Mouse (Mus musculus): ENCODE measurements at regions not wholly inside any gene's neighbourhood (a gene's known extent, or its start where the extent isn't known, plus 50 kb on each side); places are given as distances from the start of the nearest gene placed in this dataset.

DNA sequence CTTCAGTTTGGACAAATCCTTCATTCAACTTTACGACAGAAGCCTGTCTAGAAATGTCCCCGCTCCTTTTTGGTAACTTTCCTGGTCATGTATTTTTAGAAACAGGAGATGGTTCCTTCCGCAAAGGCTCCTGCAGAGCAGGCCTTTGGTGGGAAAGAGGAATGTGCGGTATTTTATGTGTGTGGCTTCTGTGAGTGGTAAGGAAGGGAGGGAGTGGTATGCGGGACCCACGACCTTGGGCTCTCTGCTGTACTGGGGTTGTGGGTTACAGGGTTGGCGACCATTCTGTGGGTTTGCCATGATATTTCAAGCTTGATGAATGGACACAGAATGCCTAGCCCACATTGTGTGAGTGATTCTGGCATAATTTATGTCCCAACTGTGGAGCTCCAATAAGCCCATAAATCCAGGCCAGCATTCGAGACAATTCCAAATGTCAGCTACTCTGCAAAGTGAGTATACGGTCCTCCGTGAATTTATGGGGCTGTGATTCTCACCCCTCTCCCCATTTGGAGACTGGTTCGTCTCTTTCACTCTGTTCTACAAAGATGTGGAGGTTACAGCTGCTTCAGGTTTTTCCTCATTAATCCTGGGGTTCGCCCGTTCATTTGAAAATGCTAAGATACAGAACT, 109.3 kb upstream of the Rxfp2 start:
- no peak for TF ChIP-seq CTCF (IDR thresholded peaks at IDR 0.05; ENCODE audit: borderline replicate concordance, extremely low read depth, insufficient read depth, insufficient read length)
- TF ChIP-seq POLR2A (IDR thresholded peaks at IDR 0.05; ENCODE audit: borderline replicate concordance, extremely low read depth, insufficient read depth, insufficient read length, poor library complexity, severe bottlenecking): no peak
- no peak for DNase-seq (ENCODE audit: low read depth)

DNA sequence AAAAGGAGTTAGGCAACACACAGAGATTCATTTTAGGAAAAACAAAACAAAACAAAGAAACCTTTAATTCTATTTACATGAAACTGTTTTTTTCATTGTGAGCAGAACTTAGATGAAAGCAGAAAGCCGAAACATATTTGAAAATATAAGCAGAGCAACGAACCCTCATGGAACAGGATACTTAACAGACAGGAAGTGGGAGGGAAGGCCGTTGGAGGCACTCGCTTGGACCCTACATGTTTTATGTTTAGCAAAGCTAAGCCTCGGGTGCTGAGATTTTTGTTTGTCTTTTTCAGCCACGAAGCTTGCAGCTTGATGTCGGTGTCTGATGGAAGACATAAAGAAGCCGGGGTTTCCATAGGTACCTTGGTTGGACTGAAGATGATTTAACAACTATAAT, 108.5 kb upstream of the Rxfp2 start:
- TF ChIP-seq POLR2A (IDR thresholded peaks at IDR 0.05; ENCODE audit: borderline replicate concordance, extremely low read depth, insufficient read depth, insufficient read length, poor library complexity, severe bottlenecking) (no peak), CTCF (IDR thresholded peaks at IDR 0.05; ENCODE audit: borderline replicate concordance, extremely low read depth, insufficient read depth, insufficient read length) (no peak)
- peak; percentile 29 for DNase-seq (ENCODE audit: low read depth)

DNA sequence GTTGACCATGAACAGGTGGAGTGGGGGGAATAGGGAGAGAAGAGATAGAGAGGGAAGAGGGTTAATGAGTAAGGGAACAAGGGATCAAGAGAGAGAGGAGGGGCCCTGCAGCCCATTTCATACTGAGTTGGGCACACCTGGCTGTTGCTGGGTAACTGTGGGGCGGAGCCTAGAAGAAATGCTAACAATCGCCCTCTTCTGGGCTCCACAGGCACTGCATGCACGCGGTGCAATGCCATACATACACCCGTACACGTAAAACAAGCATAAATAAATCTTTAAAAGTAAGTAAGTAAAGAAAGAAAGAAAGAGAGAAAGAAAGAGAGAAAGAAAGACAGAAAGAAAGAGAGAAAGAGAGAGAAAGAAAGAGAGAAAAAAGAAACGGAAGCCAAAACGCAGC, 106.5 kb upstream of the Rxfp2 start:
- TF ChIP-seq POLR2A (IDR thresholded peaks at IDR 0.05; ENCODE audit: borderline replicate concordance, extremely low read depth, insufficient read depth, insufficient read length, poor library complexity, severe bottlenecking): no peak
- TF ChIP-seq CTCF (IDR thresholded peaks at IDR 0.05; ENCODE audit: borderline replicate concordance, extremely low read depth, insufficient read depth, insufficient read length): no peak
- no peak for DNase-seq (ENCODE audit: low read depth)

DNA sequence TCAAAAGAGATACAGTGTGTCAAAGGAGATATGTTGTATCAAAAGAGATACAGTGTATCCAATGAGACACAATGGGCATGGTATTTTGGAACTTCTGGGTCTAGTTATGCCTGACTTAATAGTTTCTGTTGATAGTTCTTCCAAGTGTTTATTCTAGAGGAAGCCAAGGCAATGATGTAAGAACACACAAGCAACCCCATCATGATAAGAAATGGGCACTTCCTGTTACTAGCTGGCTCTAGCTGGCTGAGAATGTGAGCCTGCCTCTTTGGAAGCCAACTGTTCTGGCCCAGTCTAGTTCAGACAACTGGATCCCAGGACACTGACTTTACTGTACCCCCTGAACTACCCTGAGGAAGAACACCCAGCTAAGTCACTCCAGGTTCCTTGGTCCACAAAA, 102.7 kb upstream of the Rxfp2 start:
- TF ChIP-seq CTCF (IDR thresholded peaks at IDR 0.05; ENCODE audit: borderline replicate concordance, extremely low read depth, insufficient read depth, insufficient read length) (no peak), POLR2A (IDR thresholded peaks at IDR 0.05; ENCODE audit: borderline replicate concordance, extremely low read depth, insufficient read depth, insufficient read length, poor library complexity, severe bottlenecking) (no peak)
- DNase-seq (ENCODE audit: low read depth): no peak

DNA sequence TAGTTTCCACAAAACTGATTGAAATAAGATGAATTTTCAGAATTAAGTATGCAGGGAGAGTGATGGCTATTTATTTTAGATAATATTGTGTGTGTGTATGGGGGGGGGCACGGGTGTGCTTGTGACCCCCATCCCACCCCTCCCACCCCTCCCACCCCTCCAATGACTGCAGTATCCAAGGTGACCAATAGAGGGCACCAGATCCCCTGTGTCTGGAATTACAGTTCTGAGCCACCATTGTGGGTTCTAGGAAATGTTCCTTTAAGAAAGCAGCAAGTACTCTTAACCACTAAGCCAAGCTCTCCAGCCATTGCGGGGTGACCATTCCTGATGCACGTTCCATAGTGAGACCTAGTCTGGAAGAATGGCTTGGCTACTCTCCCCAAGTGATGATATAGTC, 101.1 kb upstream of the Rxfp2 start:
- TF ChIP-seq CTCF (IDR thresholded peaks at IDR 0.05; ENCODE audit: borderline replicate concordance, extremely low read depth, insufficient read depth, insufficient read length): peak; percentile 47; the same call in 1 of the 2 replicates
- no peak for TF ChIP-seq POLR2A (IDR thresholded peaks at IDR 0.05; ENCODE audit: borderline replicate concordance, extremely low read depth, insufficient read depth, insufficient read length, poor library complexity, severe bottlenecking)
- no peak for DNase-seq (ENCODE audit: low read depth)

DNA sequence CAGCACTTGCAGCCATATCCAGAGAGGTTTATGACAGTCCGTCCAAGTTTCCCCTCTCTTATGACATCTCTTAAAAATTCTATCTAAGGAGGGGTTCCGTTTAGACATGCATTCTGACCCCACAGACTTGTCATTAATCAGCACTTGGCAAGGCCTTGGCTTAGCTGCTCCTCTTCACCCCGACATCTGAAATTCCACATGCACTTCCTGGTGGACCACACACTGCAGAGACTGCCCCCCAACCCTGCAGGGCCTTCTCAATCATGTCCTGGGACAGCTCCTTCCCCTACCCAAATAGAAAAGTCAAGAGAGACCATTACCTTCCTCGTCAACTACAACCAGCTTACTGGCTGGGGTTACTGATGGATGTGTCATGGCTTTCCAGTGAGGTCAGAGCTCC, 99.4 kb upstream of the Rxfp2 start:
- DNase-seq (ENCODE audit: low read depth): no peak
- TF ChIP-seq POLR2A (IDR thresholded peaks at IDR 0.05; ENCODE audit: borderline replicate concordance, extremely low read depth, insufficient read depth, insufficient read length, poor library complexity, severe bottlenecking) (no peak), CTCF (IDR thresholded peaks at IDR 0.05; ENCODE audit: borderline replicate concordance, extremely low read depth, insufficient read depth, insufficient read length) (no peak)

DNA sequence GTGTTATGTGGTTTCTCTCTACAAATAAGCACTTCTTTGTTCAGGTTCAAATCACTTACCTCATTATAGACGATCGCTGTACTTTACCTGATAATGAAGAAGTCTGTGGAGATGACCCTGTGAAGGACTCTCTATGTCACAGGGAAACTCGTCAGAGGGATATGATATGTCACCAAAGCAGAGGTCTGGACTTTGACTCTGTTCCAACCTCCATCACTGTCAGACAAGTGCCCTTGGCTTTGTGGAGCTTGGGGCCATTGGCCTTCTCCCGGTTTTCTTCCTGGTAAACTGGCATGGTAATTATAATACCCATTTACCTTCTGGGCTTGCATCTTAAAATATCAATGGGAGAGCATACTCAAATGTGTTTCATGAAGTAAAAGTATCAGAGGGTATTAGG, 98.1 kb upstream of the Rxfp2 start:
- no peak for DNase-seq (ENCODE audit: low read depth)
- TF ChIP-seq CTCF (IDR thresholded peaks at IDR 0.05; ENCODE audit: borderline replicate concordance, extremely low read depth, insufficient read depth, insufficient read length) (no peak), POLR2A (IDR thresholded peaks at IDR 0.05; ENCODE audit: borderline replicate concordance, extremely low read depth, insufficient read depth, insufficient read length, poor library complexity, severe bottlenecking) (no peak)

DNA sequence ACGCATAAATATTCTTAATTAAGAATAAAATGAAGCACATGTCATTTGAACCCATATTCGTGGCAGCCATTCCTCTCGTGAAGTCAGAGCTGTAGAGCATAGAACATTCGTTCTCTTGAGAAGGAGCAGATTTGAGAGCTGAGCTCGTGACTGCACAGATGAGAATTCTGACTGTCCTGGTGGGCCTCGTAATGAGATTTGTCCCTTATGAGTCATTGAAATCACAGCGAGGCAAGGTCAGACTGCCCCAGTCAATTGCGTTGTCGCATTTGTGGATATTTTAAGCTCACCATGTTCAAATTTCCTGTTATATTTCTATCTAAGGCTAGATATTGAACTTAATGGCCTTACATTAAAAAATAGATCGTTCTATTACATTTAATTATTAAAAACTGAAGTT, 94.0 kb upstream of the Rxfp2 start:
- DNase-seq (ENCODE audit: low read depth): no peak
- TF ChIP-seq CTCF (IDR thresholded peaks at IDR 0.05; ENCODE audit: borderline replicate concordance, extremely low read depth, insufficient read depth, insufficient read length): no peak
- TF ChIP-seq POLR2A (IDR thresholded peaks at IDR 0.05; ENCODE audit: borderline replicate concordance, extremely low read depth, insufficient read depth, insufficient read length, poor library complexity, severe bottlenecking): no peak

DNA sequence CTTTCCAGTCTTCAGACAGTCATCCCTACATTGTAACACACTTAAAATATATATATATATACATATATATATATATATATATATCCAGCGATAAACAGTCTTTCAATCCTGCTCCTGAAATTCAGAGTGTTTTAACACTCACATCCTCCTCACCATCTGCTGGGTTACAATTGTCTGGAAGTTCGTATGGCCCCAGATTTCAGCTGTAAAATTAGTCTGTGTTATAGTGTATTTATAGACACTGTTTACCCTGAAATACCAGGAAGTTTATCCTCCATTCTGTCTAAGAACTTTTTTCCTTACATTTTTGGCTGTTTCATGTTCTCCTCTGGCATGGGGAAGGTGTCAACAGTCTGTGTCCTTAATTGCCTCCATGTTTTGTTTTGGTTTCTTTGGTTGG, 91.7 kb upstream of the Rxfp2 start:
- no peak for TF ChIP-seq POLR2A (IDR thresholded peaks at IDR 0.05; ENCODE audit: borderline replicate concordance, extremely low read depth, insufficient read depth, insufficient read length, poor library complexity, severe bottlenecking)
- no peak for TF ChIP-seq CTCF (IDR thresholded peaks at IDR 0.05; ENCODE audit: borderline replicate concordance, extremely low read depth, insufficient read depth, insufficient read length)
- no peak for DNase-seq (ENCODE audit: low read depth)

DNA sequence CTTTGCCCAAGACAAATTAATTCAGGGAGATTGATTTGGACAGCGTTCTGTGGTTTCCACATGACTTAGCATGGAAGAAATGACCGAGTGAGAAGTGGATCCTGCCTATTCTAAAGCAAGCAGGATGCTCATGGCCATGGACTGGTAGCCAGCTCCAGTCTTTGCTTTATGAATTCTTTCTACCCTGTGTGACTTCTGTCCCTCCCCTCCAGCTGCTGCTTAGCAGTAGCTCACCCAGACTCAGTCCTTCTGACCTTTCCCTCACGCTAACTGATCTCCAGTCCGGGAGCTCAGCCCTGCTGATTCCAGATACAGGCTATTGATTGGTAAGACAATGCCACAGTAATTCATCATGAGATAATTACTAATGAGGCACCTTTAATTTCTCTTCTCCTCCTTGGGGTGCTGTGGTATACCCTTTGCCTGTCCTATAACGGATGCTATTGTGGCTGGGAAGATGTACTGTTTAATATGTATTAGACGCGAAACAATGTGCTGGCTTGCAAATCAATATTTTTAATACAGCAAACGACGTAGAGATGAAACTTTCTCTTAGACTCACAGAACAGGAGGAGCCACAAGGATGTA, 86.8 kb upstream of the Rxfp2 start:
- no peak for TF ChIP-seq CTCF (IDR thresholded peaks at IDR 0.05; ENCODE audit: borderline replicate concordance, extremely low read depth, insufficient read depth, insufficient read length)
- no peak for TF ChIP-seq POLR2A (IDR thresholded peaks at IDR 0.05; ENCODE audit: borderline replicate concordance, extremely low read depth, insufficient read depth, insufficient read length, poor library complexity, severe bottlenecking)
- peak; percentile 21 for DNase-seq (ENCODE audit: low read depth)

DNA sequence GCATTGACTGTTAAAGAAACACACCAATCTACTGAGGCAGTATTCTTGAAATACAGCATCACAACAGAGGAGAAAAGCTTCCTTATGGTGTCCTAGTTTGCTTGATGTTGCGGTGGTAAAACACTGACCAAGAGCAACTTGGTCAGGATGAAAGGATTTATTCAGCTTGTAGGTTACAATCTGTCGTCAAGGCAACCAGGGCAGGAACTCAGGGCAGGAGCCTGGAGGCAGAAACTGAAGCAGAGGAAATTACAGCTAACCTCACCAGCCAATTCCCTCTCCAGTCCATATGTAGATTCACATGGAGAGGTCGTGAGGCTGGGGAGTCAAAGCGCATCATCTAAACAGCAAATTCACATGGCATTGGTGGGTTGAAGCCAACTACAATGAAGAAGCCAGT, 86.3 kb upstream of the Rxfp2 start:
- no peak for TF ChIP-seq POLR2A (IDR thresholded peaks at IDR 0.05; ENCODE audit: borderline replicate concordance, extremely low read depth, insufficient read depth, insufficient read length, poor library complexity, severe bottlenecking)
- no peak for TF ChIP-seq CTCF (IDR thresholded peaks at IDR 0.05; ENCODE audit: borderline replicate concordance, extremely low read depth, insufficient read depth, insufficient read length)
- peak; percentile 72 for DNase-seq (ENCODE audit: low read depth)

DNA sequence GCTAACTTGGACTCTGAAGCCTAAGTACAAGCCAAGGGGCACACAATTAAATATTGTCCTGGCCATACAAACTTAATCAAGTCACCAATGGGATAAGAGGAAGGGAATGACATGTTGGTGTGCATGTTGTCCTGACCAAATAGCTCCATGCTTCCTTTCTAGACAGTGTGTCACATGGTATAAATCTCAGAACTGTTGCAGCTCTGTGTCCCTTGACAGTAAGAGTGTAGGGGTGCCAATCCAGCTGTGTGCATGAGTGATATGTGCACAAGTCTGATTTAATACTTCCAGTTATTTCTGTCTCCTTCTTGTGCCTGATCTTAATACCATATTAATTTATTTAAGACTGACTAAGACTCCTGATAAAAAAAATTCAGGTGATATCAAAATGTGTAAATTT, 72.8 kb upstream of the Rxfp2 start:
- DNase-seq (ENCODE audit: low read depth): no peak
- TF ChIP-seq CTCF (IDR thresholded peaks at IDR 0.05; ENCODE audit: borderline replicate concordance, extremely low read depth, insufficient read depth, insufficient read length) (no peak), POLR2A (IDR thresholded peaks at IDR 0.05; ENCODE audit: borderline replicate concordance, extremely low read depth, insufficient read depth, insufficient read length, poor library complexity, severe bottlenecking) (no peak)

All from brain, embryonic 14.5 days (tissue).